Mouse (Mus musculus) embryonic facial prominence, embryonic 12.5 days (tissue): ENCODE measurements around the gene Fam20b. TPM values are rescaled to one million over a fixed set of nuclear protein-coding genes. Genes with fewer than 3 reads are reported as not detected.
"Not testable (repeated sequence)": the region's sequence is repeated elsewhere in the genome, so short reads cannot be mapped to it uniquely, and the experiment has no call there.

Experiments used
- ATAC-seq: fragments of 200-750 bp; cut with Nextera tagmentation; 2 replicates; pipeline ENCODE4 v1.8.0; 2017; ENCODE audit not compliant: insufficient number of reproducible peaks, insufficient read depth, low FRiP score, low TSS enrichment
- H3K27ac ChIP-seq: fragments of 300-500 bp; sonication (generic); 2 replicates; pipeline ENCODE4 v1.5.1; 2016; ENCODE audit warnings: mild to moderate bottlenecking
- H3K27me3 ChIP-seq: fragments of 300-500 bp; sonication (generic); 2 replicates; pipeline ENCODE4 v1.6.1; 2016; ENCODE audit warnings: mild to moderate bottlenecking, moderate library complexity
- H3K36me3 ChIP-seq: fragments of 300-500 bp; sonication (generic); 2 replicates; pipeline ENCODE4 v1.6.1; 2016; ENCODE audit warnings: mild to moderate bottlenecking
- H3K4me1 ChIP-seq: fragments of 300-500 bp; sonication (generic); 2 replicates; pipeline ENCODE4 v1.6.1; 2016
- H3K4me2 ChIP-seq: fragments of 300-500 bp; sonication (generic); replicated peaks from 2 replicates; pipeline ENCODE4 v1.6.1; 2016; ENCODE audit warnings: mild to moderate bottlenecking, moderate library complexity
- H3K4me3 ChIP-seq: fragments of 300-500 bp; sonication (generic); 2 replicates; pipeline ENCODE4 v1.5.1; 2016; ENCODE audit warnings: mild to moderate bottlenecking
- H3K9ac ChIP-seq: fragments of 300-500 bp; sonication (generic); 2 replicates; pipeline ENCODE4 v1.6.1; 2016; ENCODE audit warnings: mild to moderate bottlenecking, moderate library complexity
- H3K9me3 ChIP-seq: fragments of 300-500 bp; sonication (generic); 2 replicates; pipeline ENCODE4 v1.6.1; 2016; ENCODE audit warnings: mild to moderate bottlenecking, moderate library complexity
- WGBS: fragments of 180-500 bp; shearing (Covaris S2); methylation state at CpG from one replicate; pipeline ENCODE4 v1.1.7; 2016; 5-methylcytosine and 5-hydroxymethylcytosine counted together
- polyA plus RNA-seq: library from polyadenylated mRNA; unstranded; fragments of >200 nt; fragmentation: Nextera tagmentation; extraction: Ambion mirVana; gene quantifications from 2 replicates; pipeline ENCODE4 v1.2.1, GENCODE M21; 2016

The Fam20b gene
- polyA plus RNA-seq, 1 experiment from 2014 or later = 26.2 TPM

GRCm38 (mm10) chr1:156667141-156667926 is 51.6 kb downstream of the Fam20b start:
- 85% methylated on average over 23 of the region's 23 CpGs for WGBS
- Histone ChIP-seq H3K4me3 (no peak overlapping the region), H3K9ac (no peak overlapping the region), H3K4me1 (no peaks in the 10 kb centered on the region; the same call in 1 of the 2 replicates), H3K9me3 (no peaks in the 10 kb centered on the region), H3K27ac (no peak overlapping the region), H3K27me3 (no peaks in the 10 kb centered on the region), H3K4me2 (no peak overlapping the region), H3K36me3 (no peaks in the 10 kb centered on the region)
- ATAC-seq = no peak

DNA sequence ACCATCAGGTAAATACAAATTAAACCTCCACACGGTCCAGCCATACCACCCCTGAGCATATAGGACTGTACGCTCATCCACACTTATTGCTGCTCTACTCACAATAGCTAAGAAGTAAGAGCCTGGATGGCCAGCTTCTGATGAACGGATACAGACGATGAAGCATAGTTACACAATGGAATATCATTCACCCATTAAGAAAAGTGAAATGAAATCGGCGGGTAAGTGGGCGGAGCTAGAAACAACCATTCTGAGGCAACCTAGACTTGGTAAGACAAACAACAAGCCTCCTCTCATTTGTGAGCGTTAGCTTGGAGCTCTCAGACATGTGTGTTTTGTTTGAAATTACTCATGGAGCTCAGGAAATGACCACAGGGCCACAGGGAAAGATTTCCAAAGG is 53.1 kb downstream of the Fam20b start:
- WGBS = 84% methylated on average over 8 of the region's 8 CpGs
- no peaks in the 10 kb centered on the region for H3K9me3 ChIP-seq
- no peaks in the 10 kb centered on the region for H3K27me3 ChIP-seq
- H3K36me3 ChIP-seq = no peaks in the 10 kb centered on the region
- H3K27ac ChIP-seq = no peak overlapping the region
- no peak overlapping the region for H3K4me3 ChIP-seq
- no peak overlapping the region for H3K9ac ChIP-seq
- ATAC-seq = no peak
- no peak overlapping the region for H3K4me2 ChIP-seq
- no peaks in the 10 kb centered on the region; the same call in 1 of the 2 replicates for H3K4me1 ChIP-seq

- not testable (repeated sequence) for H3K4me3 ChIP-seq, ATAC-seq, H3K9ac ChIP-seq, H3K36me3 ChIP-seq, H3K9me3 ChIP-seq, H3K4me2 ChIP-seq, H3K27me3 ChIP-seq, H3K4me1 ChIP-seq
- 66% methylated on average over 21 of the region's 21 CpGs for WGBS
- H3K27ac ChIP-seq = 0 out of 2 replicates have a peak overlapping the region, but pooled peaks have one; percentile 36
These were observed 58.1 kb downstream of the Fam20b start for GRCm38 (mm10) chr1:156660660-156661236.

GRCm38 (mm10) chr1:156659906-156660659 is 58.8 kb downstream of the Fam20b start:
- WGBS = 74% methylated on average over 13 of the region's 13 CpGs
- no peaks in the 10 kb centered on the region for H3K36me3 ChIP-seq
- no peak overlapping the region for H3K4me3 ChIP-seq
- H3K4me1 ChIP-seq = 0 out of 2 replicates have a peak, but pooled peaks cover 4% of the 10 kb centered on the region
- peak; percentile 35; the same call in 1 of the 2 replicates for ATAC-seq
- no peak overlapping the region for H3K4me2 ChIP-seq
- no peak overlapping the region for H3K9ac ChIP-seq
- no peaks in the 10 kb centered on the region for H3K27me3 ChIP-seq
- H3K27ac ChIP-seq = peak overlapping the region; percentile 36; the same call in 1 of the 2 replicates
- no peaks in the 10 kb centered on the region for H3K9me3 ChIP-seq

GRCm38 (mm10) chr1:156658676-156659075 is 60.2 kb downstream of the Fam20b start:
- Histone ChIP-seq H3K9me3 (no peaks in the 10 kb centered on the region), H3K4me3 (no peak overlapping the region), H3K36me3 (no peaks in the 10 kb centered on the region), H3K4me1 (0 out of 2 replicates have a peak, but pooled peaks cover 8% of the 10 kb centered on the region), H3K4me2 (no peak overlapping the region), H3K27ac (no peak overlapping the region), H3K9ac (no peak overlapping the region), H3K27me3 (no peaks in the 10 kb centered on the region)
- ATAC-seq = no peak
- 73% methylated on average over 5 of the region's 5 CpGs for WGBS

- Histone ChIP-seq H3K4me3 (no peak overlapping the region), H3K36me3 (no peaks in the 10 kb centered on the region), H3K27me3 (no peaks in the 10 kb centered on the region), H3K9me3 (no peaks in the 10 kb centered on the region), H3K4me1 (0 out of 2 replicates have a peak, but pooled peaks cover 8% of the 10 kb centered on the region), H3K4me2 (no peak overlapping the region), H3K27ac (no peak overlapping the region), H3K9ac (no peak overlapping the region)
- WGBS = 83% methylated on average over 4 of the region's 4 CpGs
- no peak for ATAC-seq
These were observed 61.4 kb downstream of the Fam20b start for GRCm38 (mm10) chr1:156657523-156657922.

GRCm38 (mm10) chr1:156654735-156655530 is 64.0 kb downstream of the Fam20b start:
- Histone ChIP-seq H3K27me3 (no peaks in the 10 kb centered on the region), H3K9ac (no peak overlapping the region), H3K4me1 (0 out of 2 replicates have a peak, but pooled peaks cover 8% of the 10 kb centered on the region), H3K4me3 (no peak overlapping the region), H3K4me2 (no peak overlapping the region), H3K27ac (peak overlapping the region; percentile 50; the same call in 1 of the 2 replicates), H3K9me3 (no peaks in the 10 kb centered on the region), H3K36me3 (no peaks in the 10 kb centered on the region)
- 47% methylated on average over 13 of the region's 13 CpGs for WGBS
- ATAC-seq = no peak

DNA sequence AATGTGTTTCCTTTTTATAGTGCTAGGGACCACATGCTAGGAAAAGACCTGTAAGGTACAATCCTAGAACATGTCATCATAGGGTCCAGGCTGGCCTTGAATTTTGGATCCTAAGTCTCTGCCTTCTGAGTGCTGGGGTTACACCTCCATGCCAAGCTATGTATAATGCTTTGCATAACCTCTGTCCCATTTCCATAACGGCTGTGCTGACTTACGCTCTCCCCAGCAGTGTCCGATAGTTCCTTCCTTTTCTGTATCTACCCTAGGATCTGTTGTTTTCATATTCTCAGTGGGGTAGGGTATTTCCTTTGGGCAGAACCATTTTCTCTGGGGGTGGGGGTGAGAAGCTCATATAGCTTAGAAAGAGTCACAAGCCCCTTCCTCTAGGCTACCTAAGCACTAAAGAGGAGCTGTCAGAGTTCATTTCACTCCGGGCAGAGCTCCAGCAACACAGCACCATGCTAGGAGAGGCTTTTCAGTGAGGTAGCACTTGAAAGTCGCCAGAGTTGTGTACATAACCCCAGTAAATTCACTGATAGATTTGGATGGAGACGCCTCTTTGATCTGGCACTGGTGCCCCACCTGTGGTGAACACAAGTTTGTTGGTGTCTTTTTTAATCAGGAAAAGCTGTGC is 66.6 kb downstream of the Fam20b start:
- Histone ChIP-seq H3K9me3 (no peaks in the 10 kb centered on the region), H3K4me2 (no peak overlapping the region), H3K27me3 (no peaks in the 10 kb centered on the region), H3K4me3 (no peak overlapping the region), H3K9ac (no peak overlapping the region), H3K36me3 (0 out of 2 replicates have a peak, but pooled peaks cover 7% of the 10 kb centered on the region), H3K27ac (no peak overlapping the region), H3K4me1 (0 out of 2 replicates have a peak, but pooled peaks cover 8% of the 10 kb centered on the region)
- no peak for ATAC-seq
- 58% methylated on average over 6 of the region's 6 CpGs for WGBS

DNA sequence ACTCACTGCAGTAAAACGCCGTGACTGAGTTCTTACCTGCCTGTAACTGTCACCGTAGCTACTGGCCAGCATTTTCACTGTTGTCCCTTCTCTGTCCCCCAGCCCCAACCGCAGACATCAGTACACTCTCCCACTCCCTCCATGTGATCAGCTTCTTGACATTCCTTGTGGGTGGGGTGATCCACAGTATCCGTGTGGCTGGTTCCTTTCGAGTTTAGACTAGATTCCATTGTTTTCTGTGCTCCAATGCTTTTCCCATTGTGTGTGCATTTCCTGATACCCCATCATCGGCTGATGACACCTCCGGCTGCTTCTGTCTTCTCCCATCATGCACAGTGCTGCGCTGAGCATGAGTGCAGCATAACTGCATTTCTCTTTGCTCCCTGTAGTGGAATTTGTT is 68.3 kb downstream of the Fam20b start:
- 85% methylated on average over 9 of the region's 9 CpGs for WGBS
- H3K4me1 ChIP-seq = 0 out of 2 replicates have a peak, but pooled peaks cover 8% of the 10 kb centered on the region

GRCm38 (mm10) chr1:156648705-156649104 is 70.2 kb downstream of the Fam20b start:
- Histone ChIP-seq H3K4me1 (peaks cover 12% of the 10 kb centered on the region), H3K27ac (no peak overlapping the region)
- 51% methylated on average over 2 of the region's 2 CpGs for WGBS

More for the DNA sequence above, 68.3 kb downstream of the Fam20b start:
- Histone ChIP-seq H3K4me3 (no peak overlapping the region), H3K27me3 (no peaks in the 10 kb centered on the region), H3K9me3 (no peaks in the 10 kb centered on the region), H3K4me2 (no peak overlapping the region), H3K36me3 (0 out of 2 replicates have a peak, but pooled peaks cover 11% of the 10 kb centered on the region), H3K9ac (no peak overlapping the region), H3K27ac (no peak overlapping the region)
- ATAC-seq = no peak

More at GRCm38 (mm10) chr1:156648705-156649104, 70.2 kb downstream of the Fam20b start:
- no peak for ATAC-seq
- H3K4me2 ChIP-seq = no peak overlapping the region
- H3K27me3 ChIP-seq = no peaks in the 10 kb centered on the region
- no peak overlapping the region for H3K9ac ChIP-seq
- H3K9me3 ChIP-seq = no peaks in the 10 kb centered on the region
- H3K36me3 ChIP-seq = 0 out of 2 replicates have a peak, but pooled peaks cover 11% of the 10 kb centered on the region
- no peak overlapping the region for H3K4me3 ChIP-seq
